Mouse (Mus musculus) cerebral cortex, adult 2 months (tissue): Measurements from ENCODE around the gene Pkn1.

Source experiments
- WGBS: fragments of 180-500 bp; shearing (Covaris S2); methylation state at CpG from one replicate; pipeline ENCODE4 v1.1.7; 2018; 5-methylcytosine and 5-hydroxymethylcytosine counted together

Pkn1 gene

GRCm38 (mm10) chr8:83654725-83655124, 44.3 kb downstream of the Pkn1 start:
- 95% methylated on average over 6 of the region's 6 CpGs for WGBS

DNA sequence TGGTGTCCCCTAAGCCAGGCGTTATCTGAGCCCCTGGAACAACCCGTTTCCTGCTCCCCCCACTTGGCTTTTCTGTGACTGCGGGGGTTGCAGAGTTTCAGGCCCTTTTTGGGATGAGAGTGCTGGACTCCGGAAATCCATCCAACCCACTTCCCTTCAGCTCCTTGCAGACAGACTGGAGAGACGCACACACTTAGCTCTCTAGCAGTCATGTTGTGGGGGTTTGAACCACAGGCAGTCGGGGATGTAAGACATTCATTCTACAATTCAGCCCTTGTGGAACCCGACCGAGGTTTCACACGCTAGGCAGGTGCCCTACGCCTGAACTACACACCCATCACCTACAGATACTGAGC, 45.3 kb downstream of the Pkn1 start:
- 16% methylated on average over 10 of the region's 10 CpGs for WGBS

- WGBS: 1% methylated on average over 46 of the region's 46 CpGs
Measured at GRCm38 (mm10) chr8:83652744-83653661, 46.0 kb downstream of the Pkn1 start.

DNA sequence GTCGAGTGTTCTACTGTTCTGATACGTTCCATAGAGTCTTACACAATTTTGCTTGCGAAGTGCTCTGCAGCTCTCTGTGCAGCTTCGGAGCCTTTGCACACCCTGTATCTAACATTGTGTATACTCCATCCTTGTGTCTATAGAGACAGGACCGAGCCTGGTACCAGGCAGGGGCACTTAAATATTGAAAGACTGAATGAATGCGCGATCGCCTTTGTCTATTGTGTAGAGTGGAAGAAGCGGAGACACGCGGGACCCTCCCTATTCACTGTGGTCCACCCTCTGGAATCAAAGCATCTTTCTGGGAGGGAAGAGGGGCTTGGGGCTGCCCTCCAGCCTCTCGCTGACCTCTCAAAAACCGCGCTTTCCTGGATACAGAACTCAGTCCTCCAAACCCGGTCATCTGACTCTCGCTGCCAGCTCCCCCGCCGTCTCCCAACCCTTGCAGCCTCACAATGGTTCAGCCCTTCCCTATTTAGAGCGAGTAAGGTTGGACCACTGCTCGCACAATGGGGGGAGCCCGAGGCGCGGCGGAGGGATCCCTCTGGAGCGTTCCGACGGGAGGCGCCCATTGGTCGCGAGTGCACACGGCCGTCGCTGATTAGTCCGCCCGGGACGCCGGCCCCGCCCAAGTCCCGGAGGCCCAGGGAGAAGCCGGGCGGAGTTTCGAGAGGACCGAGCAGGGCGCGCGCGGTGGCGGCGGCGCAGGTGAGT, 46.8 kb downstream of the Pkn1 start, which contains the start of gene Gipc1:
Gene Gipc1, plus strand, starts transcription at position 648 of the 714 bp plus-strand sequence.
- 2% methylated on average over 48 of the region's 50 CpGs for WGBS

DNA sequence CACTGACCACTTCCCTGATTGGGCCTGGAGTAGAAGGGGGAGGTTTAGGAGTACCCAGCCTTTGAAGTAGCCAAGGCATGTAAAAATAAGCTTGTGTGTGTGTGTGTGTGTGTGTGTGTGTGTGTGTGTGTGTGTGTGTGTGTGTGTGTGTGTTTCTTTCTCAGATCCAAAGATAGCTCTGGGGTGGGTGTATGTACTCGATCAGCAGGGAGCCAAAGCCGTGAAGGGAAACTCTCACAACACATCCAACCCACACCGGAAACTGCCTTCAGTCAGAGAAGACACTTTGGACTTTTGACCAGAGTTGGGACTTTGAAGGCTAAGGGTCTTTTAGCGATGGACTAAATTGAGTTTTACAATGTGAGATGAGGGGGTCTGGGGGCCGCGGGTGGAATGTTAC, 49.3 kb downstream of the Pkn1 start:
- WGBS: 67% methylated on average over 6 of the region's 6 CpGs

DNA sequence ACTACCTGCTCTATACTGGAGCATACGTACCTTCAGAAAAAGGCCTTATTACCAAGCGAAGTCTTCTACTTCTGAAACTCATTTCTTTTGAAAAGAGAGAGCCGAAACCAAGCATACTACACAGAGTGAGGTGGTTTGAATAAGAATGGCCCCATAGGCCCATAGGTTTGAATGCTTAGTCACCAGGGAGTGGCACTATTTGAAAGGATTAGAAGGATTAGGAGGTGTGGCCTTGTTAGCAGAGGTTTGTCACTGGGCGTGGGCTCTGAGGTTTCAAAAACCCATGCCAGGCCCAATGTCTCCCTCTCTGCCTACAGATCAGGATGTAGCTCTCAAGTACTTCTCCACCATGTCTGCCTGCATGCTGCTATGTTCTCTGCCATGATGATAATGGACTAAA, 50.9 kb downstream of the Pkn1 start:
- WGBS: 97% methylated on average over 4 of the region's 4 CpGs

- WGBS: 97% methylated on average over 11 of the region's 11 CpGs
Measured at GRCm38 (mm10) chr8:83647511-83647910, 51.5 kb downstream of the Pkn1 start.

- 73% methylated on average over 5 of the region's 5 CpGs for WGBS
Measured at GRCm38 (mm10) chr8:83639649-83640048, 59.3 kb downstream of the Pkn1 start.

DNA sequence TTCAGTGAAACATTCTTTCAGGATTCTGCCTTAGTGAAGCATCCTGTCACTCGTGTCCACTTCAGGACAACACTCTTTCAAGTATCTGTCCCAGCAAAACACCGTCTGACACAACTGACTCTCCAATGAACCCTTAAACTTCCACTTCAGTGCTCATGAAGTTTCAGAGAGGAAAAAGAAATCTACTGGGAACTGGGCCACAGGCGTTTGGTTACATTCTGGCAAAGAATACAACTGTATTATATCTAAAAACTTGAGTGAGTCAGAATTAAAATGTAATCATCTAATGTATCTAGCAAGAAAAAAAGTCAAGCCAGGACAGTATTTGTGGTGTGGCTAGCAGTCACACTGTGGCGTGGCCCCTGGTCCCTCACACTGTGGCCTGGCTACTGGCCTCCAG, 60.1 kb downstream of the Pkn1 start:
- 76% methylated on average over 4 of the region's 4 CpGs for WGBS

DNA sequence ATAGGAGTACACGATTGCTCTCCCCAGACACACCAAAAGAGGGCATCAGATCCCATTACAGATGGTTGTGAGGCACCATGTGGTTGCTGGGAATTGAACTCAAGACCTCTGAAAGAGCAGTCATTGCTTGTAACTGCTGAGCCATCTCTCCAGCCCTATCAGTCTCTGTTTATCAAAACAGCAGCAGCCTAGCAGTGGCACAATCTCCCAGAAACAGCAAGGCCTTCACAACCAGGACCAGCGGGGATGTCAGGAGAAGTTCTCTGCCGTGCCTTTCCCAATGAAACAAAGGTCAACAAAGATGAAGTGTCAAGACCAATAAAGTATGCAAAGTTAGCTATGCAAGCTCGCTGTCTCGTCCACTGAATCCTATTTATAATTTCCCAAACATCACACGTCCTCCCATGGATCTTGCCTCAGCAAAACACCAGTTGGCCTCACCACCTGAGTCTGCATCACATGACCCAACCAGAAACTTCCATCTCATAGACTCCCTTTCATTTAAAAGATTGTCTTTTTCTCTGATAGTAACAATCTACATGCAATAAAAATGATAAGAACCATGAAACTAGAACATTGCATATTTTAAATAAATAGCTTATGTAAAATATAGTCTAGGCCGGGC, 66.8 kb downstream of the Pkn1 start:
- 87% methylated on average over 7 of the region's 7 CpGs for WGBS

DNA sequence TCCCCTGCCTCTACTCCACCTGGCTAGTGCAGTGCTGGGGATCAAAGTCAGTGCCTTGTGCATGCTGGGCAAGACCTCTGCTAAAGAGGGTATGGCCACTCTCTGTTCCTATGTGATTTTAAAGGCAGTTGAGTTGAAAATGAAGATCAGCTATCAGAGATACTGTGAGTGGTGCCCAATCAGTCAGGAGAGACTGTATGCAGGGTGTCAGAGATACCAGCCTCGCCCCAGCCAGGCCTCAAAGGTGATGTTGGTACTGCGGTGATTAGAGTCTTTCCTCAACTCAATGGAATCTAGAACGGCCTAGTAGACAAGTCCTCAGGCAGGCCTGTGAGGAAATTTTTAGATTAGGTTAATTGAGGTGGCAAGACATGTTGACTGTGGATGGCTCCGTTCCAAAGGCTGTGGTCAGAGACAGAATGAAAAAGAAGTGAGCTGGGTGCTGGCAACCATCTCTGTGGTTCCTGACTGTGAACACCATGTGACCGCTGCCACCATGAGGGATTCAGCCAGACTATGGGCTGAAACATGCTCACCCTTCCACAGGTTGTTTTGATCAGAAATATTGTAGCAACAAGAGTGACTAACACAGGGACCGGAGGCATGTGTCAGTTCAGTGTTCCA, 73.2 kb downstream of the Pkn1 start:
- WGBS: 89% methylated on average over 6 of the region's 6 CpGs

DNA sequence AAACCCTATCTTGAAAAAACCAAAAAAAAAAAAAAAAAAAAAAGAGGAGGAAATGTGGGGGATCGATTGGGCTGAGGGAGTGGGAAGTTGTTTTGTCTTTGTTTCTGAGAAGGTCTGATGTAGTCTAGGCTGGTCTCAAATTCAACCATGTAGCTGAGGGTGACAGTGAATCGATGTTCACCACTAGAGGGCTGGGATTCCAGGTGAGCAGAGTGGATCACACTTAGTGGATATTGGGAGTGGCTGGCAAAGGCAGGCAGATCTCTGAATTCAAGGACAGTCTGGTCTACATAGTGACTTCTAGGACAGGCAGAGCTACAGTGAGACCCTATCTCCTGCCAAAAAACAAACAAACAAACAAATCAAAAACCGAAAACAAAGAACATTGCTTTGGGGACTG, 74.2 kb downstream of the Pkn1 start:
- WGBS: 39% methylated on average over 3 of the region's 3 CpGs

GRCm38 (mm10) chr8:83623549-83623948, 75.4 kb downstream of the Pkn1 start:
- WGBS: 90% methylated on average over 7 of the region's 7 CpGs

DNA sequence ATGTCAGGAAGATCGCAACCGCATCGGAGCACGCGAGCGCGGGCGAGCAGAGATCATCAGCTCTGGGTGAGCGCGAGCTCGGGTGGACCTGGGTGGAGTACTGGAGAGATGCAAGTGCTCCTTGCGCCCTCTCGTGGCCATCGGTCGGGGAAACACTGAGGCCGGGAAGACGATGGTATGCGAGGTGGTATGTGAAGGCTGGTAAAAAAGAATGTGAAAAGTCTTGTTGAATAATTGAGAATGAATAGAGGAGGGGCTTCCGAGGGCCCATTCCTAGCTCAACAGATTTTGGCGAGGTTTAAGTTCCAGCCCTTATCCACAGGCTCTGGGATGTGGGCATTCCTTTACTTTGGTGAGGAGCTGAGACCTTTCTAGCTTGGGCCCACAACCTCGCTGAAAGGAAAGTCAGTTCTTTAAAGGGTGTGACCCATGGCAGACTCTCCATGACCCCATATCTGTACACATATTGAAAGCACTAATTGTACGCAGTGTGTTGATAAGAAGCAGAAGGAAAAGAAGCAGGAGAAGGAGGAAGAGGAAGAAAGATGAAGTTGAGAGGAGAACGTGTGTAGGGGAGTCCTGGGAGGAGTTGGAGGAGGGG, 76.5 kb downstream of the Pkn1 start:
- WGBS: 10% methylated on average over 23 of the region's 23 CpGs

DNA sequence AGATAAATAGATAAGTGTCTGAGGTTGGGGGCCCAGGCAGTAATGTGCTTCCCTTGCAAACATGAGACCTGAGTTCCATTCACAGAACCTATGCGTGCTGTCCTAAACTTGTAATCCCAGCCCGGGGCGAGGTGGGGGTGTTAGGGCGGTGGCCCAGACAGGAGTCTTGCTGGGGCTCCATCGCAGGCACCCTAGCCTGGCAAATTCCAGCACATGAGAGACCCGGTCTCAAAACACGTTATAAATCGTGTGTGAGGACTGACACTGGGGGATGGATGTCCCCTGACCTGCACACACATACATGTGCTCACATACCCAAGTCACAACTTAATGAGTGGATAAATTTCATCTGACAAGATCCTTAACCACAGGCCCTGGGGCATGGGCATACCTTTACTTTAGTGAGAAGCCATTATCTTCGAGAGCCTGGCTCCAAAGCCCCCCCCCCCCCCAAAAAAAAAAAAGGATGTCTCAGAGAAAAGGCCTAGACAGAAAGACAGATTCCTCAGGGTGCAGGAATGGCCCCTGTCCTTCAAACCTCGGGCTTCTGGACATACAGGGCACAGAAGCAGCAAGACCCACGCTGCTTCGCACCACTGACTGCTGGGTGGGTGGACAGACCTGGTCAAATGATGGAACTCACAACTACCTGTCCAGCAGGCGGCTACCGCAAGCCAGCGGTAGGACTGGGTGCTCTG, 77.1 kb downstream of the Pkn1 start:
- WGBS: 49% methylated on average over 15 of the region's 15 CpGs

DNA sequence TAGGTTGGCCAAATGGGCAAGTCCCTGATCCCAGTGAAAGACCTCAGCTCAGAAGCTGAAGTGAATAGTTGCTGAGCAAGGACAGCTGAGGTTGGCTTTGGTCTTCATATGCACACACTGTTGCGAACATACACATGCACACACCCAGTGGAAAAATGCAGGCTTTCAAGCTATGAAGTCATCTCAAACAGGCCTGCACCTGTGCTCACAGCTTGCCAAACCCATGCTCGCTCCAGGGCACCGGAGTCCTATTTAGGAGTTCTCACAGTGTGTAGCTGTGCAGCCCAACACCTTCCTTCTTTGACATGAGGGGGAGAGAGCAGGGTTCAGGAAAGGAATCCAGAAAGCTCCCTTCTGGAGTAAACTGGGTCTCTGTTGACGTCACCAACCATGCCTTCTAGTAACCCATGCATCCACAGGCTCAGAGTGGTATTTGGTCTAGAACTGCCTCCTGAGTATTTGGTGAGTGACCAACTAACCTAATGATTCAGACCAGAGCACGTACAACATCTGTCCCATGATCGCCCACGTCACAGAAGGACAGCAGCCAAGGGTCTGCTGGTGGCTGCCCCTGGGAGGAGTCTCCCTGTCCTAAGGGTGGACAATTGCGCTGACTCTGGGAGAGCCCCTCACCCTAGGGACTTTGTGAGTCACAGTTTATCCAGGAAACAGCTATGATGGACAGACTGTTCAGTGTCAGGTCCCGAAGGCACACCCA, 79.3 kb downstream of the Pkn1 start:
- WGBS: 83% methylated on average over 9 of the region's 9 CpGs

GRCm38 (mm10) chr8:83618566-83618965, 80.4 kb downstream of the Pkn1 start:
- WGBS: 100% methylated on average over 2 of the region's 2 CpGs

DNA sequence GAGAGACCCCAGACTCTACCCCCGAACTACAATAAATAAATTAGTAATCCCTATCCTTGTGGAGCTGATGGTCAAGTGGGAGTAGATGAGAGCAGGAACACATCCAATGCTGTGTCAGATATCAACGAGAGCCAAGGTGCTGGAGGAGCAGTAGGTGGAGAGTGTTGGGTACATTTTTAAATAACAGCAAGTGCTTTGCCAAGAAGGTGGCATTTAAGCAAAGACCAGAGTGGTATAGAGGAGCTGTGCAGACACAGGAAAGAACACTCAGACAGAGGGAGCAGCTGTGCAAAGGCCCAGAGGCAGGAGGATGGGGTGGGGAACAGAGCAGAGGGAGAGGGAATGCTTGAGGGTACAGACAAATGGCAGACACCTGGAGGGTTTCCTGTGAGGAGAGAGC, 81.9 kb downstream of the Pkn1 start:
- WGBS: 69% methylated on average over 2 of the region's 2 CpGs
